Mouse (Mus musculus) forebrain, embryonic 10.5 days (tissue): ENCODE results near the gene Twf2. TPM values are rescaled to one million over a fixed set of nuclear protein-coding genes. Genes with fewer than 3 reads are reported as not detected.

Experiments
- DNase-seq: peaks from one replicate; pipeline ENCODE4 v3.0.0-alpha.2; 2017; ENCODE audit warnings: low spot score; ENCODE audit errors: extremely low spot score
- H3K27ac ChIP-seq: fragments of 300-500 bp; sonication (generic); 2 replicates; pipeline ENCODE4 v1.5.1; 2016; ENCODE audit warnings: mild to moderate bottlenecking
- H3K27me3 ChIP-seq: fragments of 300-500 bp; sonication (generic); 2 replicates; pipeline ENCODE4 v1.6.1; 2016; ENCODE audit warnings: mild to moderate bottlenecking; ENCODE audit not compliant: poor library complexity, severe bottlenecking
- H3K36me3 ChIP-seq: fragments of 300-500 bp; sonication (generic); replicated peaks from 2 replicates; pipeline ENCODE4 v1.6.1; 2016; ENCODE audit warnings: mild to moderate bottlenecking, moderate library complexity
- H3K4me1 ChIP-seq: fragments of 300-500 bp; sonication (generic); 2 replicates; pipeline ENCODE4 v1.6.1; 2016
- H3K4me3 ChIP-seq: fragments of 300-500 bp; sonication (generic); 2 replicates; pipeline ENCODE4 v1.5.1; 2016; ENCODE audit warnings: mild to moderate bottlenecking, moderate library complexity
- H3K9me3 ChIP-seq: fragments of 300-500 bp; sonication (generic); 2 replicates; pipeline ENCODE4 v1.6.1; 2016; ENCODE audit warnings: mild to moderate bottlenecking, moderate library complexity
- WGBS: fragments of 180-500 bp; shearing (Covaris S2); methylation state at CpG from one replicate; pipeline ENCODE4 v1.1.7; 2016; 5-methylcytosine and 5-hydroxymethylcytosine counted together
- microRNA counts: library from miRNA; unstranded; fragments of <30 nt; microRNA quantifications from one replicate; lab custom pipeline; 2017
- microRNA-seq: library from miRNA; unstranded; fragments of <30 nt; microRNA quantifications from one replicate; pipeline ENCODE4, GENCODE M21; 2017
- polyA plus RNA-seq: library from polyadenylated mRNA; unstranded; fragments of >200 nt; fragmentation: Nextera tagmentation; extraction: Ambion mirVana; gene quantifications from 2 replicates; pipeline ENCODE4 v1.2.1, GENCODE M21; 2016

The Twf2 gene
- polyA plus RNA-seq, 1 experiment from 2014 or later: 71.8 TPM

- Histone ChIP-seq H3K9me3 (no peaks in the 10 kb centered on the region), H3K4me1 (peaks cover 11% of the 10 kb centered on the region; the same call in 1 of the 2 replicates), H3K27ac (no peak overlapping the region), H3K36me3 (no peaks in the 10 kb centered on the region), H3K27me3 (no peaks in the 10 kb centered on the region), H3K4me3 (no peak overlapping the region)
- no peak for DNase-seq
- WGBS: 84% methylated on average over 3 of the region's 3 CpGs
Observed at GRCm38 (mm10) chr9:106261491-106261890, 58.6 kb downstream of the Twf2 start.

- Histone ChIP-seq H3K9me3 (no peaks in the 10 kb centered on the region), H3K4me1 (peaks cover 11% of the 10 kb centered on the region; the same call in 1 of the 2 replicates), H3K36me3 (no peaks in the 10 kb centered on the region), H3K27ac (no peak overlapping the region), H3K27me3 (no peaks in the 10 kb centered on the region), H3K4me3 (no peak overlapping the region)
- WGBS: 91% methylated on average over 3 of the region's 3 CpGs
- no peak for DNase-seq
Observed at GRCm38 (mm10) chr9:106262075-106262474, 59.2 kb downstream of the Twf2 start.

GRCm38 (mm10) chr9:106263381-106263924 is 60.5 kb downstream of the Twf2 start:
- Histone ChIP-seq H3K27me3 (no peaks in the 10 kb centered on the region), H3K4me3 (no peak overlapping the region), H3K36me3 (no peaks in the 10 kb centered on the region), H3K4me1 (peaks cover 18% of the 10 kb centered on the region), H3K9me3 (no peaks in the 10 kb centered on the region), H3K27ac (no peak overlapping the region)
- 84% methylated on average over 9 of the region's 9 CpGs for WGBS
- DNase-seq: no peak

MicroRNAs within 50 kb of the gene (microRNA counts, 519-probe panel; counts per million panel counts)
- microRNA mmu-let-7g (lab: Ali Mortazavi, UCI): 5,858 counts per million, percentile 90 among the panel's probes with 10 or more counts

Small RNA genes within 50 kb of the gene (microRNA-seq; reads per million reads assigned to microRNA genes)
- gene Mir135a-1 (296 reads per million, percentile 59 among the genes with 10 or more reads in this experiment), gene Mirlet7g (3,313 reads per million, percentile 86 among the genes with 10 or more reads in this experiment)

Other genes starting within 250 kb of the Twf2 start
- gene Col6a5, start 242.5 kb upstream of the Twf2 start, polyA plus RNA-seq: not detected in 2 replicates
- 0.20 TPM in 1 of 2 replicates, not detected in the other for gene Col6a4, start 106.3 kb upstream of the Twf2 start, polyA plus RNA-seq
- gene Glyctk, start 45.0 kb upstream of the Twf2 start, polyA plus RNA-seq: 6.8 and 8.0 TPM in 2 replicates
- 28.3 and 30.2 TPM in 2 replicates for gene Wdr82, start 32.2 kb upstream of the Twf2 start, polyA plus RNA-seq
- gene Ppm1m, start 3.4 kb upstream of the Twf2 start, polyA plus RNA-seq: 42.0 and 50.7 TPM in 2 replicates
- gene Tlr9, start 19.5 kb downstream of the Twf2 start, polyA plus RNA-seq: 0.04 TPM in 1 of 2 replicates, not detected in the other
- gene Alas1, start 45.5 kb downstream of the Twf2 start, polyA plus RNA-seq: 74.2 and 75.2 TPM in 2 replicates
- 42.7 and 46.4 TPM in 2 replicates for gene Poc1a, start 78.0 kb downstream of the Twf2 start, polyA plus RNA-seq
- 17.6 and 18.9 TPM in 2 replicates for gene Dusp7, start 165.5 kb downstream of the Twf2 start, polyA plus RNA-seq
- gene Rpl29, start 226.3 kb downstream of the Twf2 start, polyA plus RNA-seq: 1,043 and 1,081 TPM in 2 replicates
- gene Acy1, start 235.2 kb downstream of the Twf2 start, polyA plus RNA-seq: 45.6 and 51.3 TPM in 2 replicates
- 4.4 and 6.0 TPM in 2 replicates for gene Abhd14b, start 244.4 kb downstream of the Twf2 start, polyA plus RNA-seq
- gene Abhd14a, start 244.6 kb downstream of the Twf2 start, polyA plus RNA-seq: 40.7 and 42.8 TPM in 2 replicates